Mouse (Mus musculus) left cerebral cortex, postnatal 10 days (tissue): ENCODE results near the gene Ablim1. TPM values are rescaled to one million over a fixed set of nuclear protein-coding genes. Genes with fewer than 3 reads are reported as not detected.

Experiments used
- DNase-seq, 2 experiments: peaks; one replicate each; pipeline ENCODE4 v3.0.0; 2021 to 2022; ENCODE audit warnings: low spot score in 2 of 2, mixed read lengths in 1 of 2; ENCODE audit errors: extremely low spot score in 1 of 2
- intact Hi-C: fragments of 180-260 bp; cut with DNase I; formaldehyde crosslinking; loops from one replicate; pipeline ENCODE4 v1.15.1; 2025
- total RNA-seq, 2 experiments: library from RNA; stranded (reverse); gene quantifications; 2 replicates each; pipeline ENCODE4 v1.2.3; 2021

Ablim1 gene
- total RNA-seq, 2 experiments from 2014 or later: 126 to 136 TPM

DNA sequence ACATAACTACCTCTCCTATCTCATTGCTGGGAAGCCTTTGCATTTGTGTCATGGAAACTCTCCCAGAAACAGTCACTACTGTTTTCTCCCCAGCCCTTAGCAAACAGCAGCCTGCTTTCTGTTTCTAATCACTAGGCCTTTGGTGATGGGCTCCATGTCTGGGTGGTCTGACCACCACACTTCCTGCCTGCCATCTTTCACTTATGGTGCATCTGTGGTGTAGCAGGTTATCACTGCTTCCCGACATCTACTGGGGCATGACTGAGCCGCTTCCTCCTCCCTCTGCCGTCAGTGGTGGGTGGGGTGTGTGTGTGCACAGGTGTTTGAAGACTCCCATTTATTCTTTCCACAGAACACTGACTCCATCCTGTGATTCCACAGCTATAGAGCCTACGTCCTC, 183.4 kb downstream of the Ablim1 start:
- no peak for DNase-seq
- intact Hi-C loops: loop anchor here (10.0 kb wide), 1 partner anchor 513 kb away; no protein-coding TSS in a partner anchor

DNA sequence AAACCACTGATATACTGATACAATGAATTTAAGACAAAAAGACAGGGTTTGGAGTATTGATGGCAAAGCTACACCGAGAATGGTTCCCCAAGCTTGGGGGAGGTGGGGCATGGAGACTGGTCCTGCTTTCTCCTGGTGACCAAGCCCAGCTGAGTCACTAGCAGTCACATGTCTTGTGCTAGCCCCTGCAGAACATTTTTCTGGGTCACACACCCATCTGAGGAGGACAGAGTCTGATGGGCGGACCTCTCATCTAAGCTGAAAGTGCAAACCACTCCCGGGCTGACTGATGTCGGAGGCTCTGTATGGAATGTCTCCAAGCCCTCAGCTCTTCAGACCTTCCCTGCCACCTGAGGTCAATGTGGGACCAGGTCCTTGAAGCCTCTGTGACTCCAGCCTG, 184.1 kb downstream of the Ablim1 start:
- no peak for DNase-seq
- intact Hi-C loops: loop anchor here (10.0 kb wide), 1 partner anchor 514 kb away; no protein-coding TSS in a partner anchor

DNA sequence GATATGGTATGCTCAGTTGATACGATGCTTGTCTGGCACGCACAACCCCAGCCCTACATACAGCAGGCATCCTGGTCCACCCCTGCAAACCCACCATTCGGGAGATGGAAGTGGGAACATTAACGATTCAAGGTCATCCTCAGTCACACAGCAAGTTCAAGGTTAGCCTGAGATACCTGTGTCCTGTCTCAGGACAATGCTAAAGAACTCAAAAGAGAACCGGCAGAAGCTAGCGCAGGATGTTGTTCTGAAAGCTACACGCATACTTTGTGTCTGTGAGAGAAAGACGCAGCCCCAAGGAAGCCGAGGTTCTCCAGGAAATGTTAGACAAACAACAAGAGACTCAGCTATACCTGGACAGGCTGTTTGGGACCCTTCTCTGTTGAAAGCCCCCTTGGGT, 185.0 kb downstream of the Ablim1 start:
- intact Hi-C loops: loop anchor here (10.0 kb wide), 1 partner anchor 515 kb away; no protein-coding TSS in a partner anchor

DNA sequence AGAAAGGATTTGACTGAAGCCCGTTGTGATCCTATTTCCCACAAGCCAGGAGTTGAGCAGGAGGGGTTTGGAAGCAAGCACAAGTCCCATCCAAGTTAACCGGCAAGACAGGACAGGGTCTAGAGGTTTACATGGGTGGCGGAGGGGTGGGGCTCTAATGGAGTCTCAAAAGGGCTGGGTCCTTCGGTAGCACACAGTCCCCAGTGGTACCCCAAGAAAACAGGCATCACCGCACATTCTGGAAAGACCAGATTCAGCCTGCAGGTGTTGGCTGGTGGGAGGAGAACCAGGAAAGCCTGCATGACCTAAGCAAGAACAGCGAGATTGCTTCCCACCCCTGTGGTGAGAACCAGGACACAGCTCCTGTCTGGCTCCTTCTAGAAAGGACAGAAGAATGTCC, 186.7 kb downstream of the Ablim1 start:
- DNase-seq: no peak
- intact Hi-C loops: no loop called here

More for the DNA sequence above, 185.0 kb downstream of the Ablim1 start:
- DNase-seq: no peak

DNA sequence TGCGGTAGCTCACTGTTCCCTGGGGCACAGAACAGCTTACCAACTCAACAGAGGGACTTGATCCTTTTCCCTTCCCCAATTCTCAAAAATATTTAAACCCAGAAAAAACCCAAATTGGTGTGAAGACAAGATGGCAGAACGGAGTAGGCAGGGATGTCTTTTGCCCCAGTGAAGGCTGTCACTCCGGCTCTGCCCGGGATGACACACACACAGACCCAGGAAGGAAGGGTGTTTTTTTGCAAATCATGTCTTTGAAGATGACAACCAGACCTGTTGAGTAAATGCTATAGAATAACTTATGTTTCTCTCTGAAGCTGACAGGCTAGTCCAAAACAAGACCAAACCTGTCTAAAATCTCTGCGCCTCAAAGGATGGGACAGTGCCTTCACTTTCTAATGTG, 187.2 kb downstream of the Ablim1 start:
- no peak for DNase-seq
- intact Hi-C loops: no loop called here

DNA sequence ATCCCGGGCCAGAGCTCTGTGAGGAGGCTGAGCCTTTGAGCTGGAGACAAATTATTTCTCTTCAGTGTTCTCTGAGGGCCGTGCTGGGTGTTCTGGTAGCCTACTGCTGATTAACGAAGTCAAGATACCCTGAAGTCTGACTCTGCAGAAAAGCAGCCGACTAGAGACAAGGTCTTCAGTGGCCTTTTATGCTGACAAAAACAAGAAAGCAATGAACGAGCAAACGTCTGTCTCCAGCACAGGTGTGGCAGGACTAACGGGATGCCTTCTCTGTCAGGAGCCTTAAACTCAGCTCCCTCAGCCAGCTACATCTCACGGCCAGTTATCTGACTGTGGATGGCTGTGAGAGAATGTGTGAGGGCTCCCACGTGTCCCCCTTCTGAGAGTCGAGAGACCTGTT, 187.8 kb downstream of the Ablim1 start:
- no peak for DNase-seq
- intact Hi-C loops: no loop called here

DNA sequence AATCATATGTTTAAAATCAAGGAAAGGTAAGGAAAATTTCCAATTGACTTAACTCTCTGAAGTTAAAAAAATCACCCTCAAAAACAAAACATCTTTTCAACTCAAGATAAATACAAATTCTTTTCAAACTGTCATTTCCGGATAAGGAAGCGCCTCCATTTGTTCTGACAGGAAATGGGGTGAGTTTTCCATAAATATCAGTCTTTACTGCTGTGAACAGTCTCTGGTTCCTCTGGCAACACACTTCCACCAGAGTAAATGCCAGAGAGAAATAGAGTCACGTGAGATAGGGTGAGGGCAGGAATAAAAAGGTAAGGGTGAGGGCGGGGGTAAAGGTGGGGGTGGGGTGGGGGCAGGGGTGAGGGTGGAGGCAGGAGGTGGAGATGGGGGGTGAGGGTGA, 189.8 kb downstream of the Ablim1 start:
- no peak for DNase-seq
- intact Hi-C loops: no loop called here

DNA sequence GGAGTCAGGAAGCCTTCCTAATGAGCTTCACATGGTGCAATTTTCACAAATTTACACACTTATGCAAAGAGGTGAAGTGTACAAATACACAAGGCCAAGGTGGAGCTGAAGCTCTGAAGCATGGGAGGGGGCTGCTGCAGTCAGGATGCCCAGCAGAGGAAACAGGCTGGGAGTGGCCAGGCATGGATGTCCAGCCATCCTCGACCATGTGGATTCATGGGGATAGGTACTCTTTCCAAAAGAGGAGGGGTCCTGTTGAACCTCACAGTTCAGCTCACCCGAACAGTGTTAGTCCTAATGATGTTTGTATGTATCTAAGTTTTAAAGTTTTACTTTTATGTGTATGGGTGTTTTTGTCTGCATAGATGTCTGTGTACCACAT, 190.6 kb downstream of the Ablim1 start:
- no peak for DNase-seq
- intact Hi-C loops: no loop called here

DNA sequence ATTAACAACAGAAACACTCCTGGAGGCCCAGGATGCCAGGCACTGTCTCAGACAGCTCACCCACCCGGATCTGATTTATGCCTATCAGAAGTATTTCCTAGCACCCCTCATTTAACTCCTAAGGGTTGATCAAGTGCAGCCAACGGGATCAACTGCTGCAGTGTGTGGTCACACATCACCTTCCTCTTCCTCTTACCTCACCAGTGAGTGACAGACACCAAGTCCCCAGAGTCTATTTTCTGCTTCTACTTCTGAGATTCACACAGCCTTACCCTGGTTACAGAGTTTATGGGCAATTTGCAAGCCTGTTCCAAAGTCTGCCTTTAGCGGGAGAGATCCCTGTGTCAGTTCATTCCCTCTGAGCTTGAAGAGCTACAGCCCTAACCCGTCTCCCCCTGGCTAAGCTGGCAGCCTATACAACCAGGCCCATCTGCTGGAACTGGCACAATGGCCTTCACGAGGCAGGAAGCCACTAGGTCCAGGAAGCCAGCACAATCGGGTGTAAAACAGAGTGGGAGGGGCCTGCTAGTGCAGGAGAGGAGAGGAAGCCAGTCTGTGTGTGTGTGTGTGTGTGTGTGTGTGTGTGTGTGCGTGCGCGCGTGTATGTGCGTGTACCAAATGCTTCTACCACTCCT, 191.1 kb downstream of the Ablim1 start:
- DNase-seq: peak in 1 of 2 experiments; percentile 82
- intact Hi-C loops: no loop called here

DNA sequence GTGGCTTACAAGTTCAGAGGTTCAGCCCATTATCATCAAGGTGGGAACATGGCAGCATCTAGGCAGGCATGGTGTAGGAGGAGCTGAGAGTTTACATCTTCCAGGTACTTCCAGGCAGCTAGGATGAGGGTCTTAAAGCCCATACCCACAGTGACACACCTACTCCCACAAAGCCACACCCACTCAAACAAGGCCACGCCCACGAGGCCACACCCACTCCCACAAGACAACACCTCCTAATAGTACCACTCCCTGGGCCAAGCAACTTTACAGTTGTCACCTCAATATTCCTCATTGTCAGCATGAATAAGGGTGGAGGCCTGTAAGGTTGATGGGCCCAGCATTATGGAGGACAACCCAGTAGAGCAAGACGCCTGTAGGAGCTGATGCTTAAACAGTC, 192.5 kb downstream of the Ablim1 start:
- DNase-seq: no peak
- intact Hi-C loops: no loop called here

DNA sequence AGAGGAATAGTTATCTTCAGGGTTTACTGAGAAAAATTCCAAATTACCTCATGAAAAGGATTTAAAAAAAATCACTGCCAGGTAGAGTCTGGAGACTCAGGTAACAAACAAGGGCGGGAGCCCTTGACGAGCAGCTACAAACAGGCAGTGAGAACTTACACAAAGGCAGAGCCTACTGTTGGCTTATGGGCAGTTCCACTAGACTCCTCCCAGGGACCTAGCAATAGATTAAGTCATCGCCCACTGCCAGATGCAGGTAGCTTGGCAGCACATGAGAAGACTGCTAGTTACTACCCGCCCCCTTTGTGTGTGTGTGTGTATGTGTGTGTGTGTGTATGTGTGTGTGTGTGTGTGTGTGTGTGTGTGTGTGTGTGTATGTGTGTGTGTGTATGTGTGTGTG, 193.7 kb downstream of the Ablim1 start:
- no peak for DNase-seq
- intact Hi-C loops: no loop called here

DNA sequence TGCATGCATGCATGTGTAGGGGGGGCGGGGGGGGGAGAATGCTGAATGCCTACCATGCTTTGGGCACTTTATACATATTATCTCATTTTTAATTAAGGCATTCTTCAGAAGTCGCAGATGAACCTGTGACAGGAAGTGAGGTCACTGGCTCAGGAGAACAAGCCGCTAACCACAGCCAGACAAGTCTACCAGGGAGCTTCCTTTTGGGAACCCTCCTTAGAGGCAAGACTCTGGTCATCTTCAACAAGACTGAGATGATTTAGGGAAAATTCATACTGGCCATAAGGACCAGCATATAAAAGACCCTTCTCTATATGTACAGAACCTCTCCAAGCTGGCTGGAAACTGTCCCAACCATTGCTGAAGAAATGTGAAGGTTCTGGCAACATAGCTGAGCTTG, 195.1 kb downstream of the Ablim1 start:
- intact Hi-C loops: no loop called here
- no peak for DNase-seq

DNA sequence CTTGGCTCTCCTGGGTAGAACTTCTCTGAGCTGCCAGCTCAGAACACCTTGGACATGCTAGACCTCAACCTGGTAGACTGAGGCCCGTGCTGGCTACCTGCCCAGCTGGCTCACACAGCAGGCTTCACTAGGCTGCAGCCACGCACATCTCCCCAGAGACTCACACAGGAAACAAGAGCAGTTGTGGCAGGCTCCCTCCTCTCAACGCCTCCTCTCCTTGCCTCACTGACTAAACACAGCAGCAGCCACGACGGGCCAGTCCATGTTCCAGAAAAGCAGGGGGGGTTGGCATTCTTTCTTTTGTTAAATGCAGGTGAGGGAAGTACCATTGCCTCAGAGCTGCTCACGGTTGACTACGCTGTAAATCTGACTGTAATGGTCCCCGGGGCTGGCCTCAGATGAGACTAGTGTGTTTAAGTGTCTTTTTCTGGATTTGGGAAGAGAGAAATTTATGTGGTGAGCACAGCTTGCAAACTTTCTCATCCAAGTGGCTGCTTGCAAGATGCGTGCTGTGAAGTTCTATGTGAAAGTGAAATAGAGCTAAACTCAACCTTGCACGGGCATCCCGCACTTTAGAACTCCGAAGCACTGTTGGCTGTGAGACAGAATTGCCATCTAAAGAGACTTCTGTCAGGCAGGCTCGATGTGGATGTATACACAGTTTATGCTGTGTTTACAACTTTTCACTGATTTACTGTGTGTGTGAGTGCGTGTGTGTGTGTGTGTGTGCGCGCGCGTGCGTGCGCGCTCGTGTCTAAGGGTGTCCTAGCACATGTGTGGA, 195.7 kb downstream of the Ablim1 start:
- peak; percentile 72 to 85 for DNase-seq
- intact Hi-C loops: no loop called here

DNA sequence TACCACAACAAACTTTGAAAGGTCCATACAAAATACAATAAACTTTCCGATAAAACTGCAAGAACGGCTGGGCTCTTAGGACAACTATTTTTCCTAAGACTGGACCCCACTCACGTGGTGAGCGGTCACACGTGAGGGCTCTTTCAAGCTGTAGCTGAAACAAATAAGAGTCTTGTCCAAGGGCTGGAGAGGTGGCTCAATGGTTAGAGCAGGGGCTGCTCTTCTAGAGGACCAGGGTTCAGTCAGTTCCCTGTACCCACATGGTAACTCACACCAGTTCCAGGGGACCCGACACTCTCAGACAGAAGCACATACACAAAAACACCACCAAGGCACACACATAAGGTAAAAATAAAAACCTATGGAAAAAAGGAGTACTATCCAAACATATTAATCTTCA, 197.0 kb downstream of the Ablim1 start:
- no peak for DNase-seq
- intact Hi-C loops: no loop called here

DNA sequence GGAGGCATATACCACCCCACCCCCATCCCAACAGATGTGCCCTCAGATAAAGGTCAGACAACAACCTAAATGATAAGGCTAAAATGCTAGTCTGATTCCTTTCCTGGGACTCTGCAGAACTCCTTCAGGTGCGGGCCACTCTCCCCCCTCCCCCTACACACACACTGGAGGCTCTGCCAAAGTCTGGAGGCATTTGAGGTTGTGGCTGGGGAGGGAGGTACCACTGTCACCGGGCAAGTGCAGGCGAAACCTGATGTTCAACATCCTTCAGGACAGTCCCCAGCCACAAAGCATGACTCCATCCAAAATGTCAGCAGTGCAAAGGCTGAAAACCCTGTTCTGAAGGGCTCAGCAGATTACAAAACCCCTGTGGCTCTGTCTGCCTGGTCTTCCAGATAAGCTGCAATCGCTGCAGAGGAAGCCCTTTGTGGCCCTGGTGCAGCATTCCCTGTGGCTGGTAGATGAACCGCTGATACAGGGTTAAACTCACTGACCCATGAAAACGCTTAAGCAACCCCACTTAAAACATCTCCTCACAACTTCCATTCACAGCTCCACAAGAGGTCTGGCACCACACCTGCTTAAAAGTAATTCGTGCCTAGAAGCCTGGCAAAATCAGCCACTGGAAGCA, 197.7 kb downstream of the Ablim1 start:
- DNase-seq: no peak
- intact Hi-C loops: no loop called here

DNA sequence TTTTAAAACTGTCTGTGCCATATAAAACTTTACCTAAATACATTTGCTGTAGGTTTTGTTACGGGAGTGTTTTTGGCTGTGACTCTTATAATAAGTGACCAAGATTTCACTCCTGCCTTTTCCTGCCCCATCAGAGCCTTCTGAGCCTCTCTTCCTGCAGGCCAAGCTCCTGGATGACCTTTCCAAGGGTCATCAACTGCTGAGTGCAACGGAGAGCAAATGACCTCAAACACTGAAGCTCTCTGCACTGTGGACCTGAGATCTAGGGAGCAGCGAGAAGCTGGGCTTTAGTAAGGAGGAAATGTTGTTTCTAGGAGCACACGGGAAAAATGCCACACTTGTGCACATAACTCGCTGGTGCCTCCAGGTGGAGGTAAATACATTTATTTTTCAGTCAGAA, 199.0 kb downstream of the Ablim1 start:
- DNase-seq: no peak
- intact Hi-C loops: no loop called here

DNA sequence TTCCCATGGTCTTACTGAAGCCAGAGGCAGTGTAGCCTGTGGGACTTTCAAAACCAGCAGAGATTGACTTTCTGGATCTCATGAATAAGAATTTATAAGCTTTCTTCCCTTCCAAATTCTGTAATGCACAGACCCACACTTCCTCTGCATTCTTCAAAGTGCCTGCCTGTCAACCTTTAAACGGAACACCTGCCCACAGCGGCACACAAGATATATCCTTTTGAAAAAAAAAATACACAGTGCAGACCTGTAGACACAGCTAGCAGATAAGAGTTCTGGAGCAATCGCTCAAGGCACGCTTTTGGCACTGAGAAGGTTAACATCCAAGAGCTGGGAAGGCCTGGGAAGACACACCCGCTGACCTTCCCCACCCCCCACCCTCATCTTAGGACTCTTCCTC, 199.8 kb downstream of the Ablim1 start:
- intact Hi-C loops: no loop called here
- DNase-seq: no peak

DNA sequence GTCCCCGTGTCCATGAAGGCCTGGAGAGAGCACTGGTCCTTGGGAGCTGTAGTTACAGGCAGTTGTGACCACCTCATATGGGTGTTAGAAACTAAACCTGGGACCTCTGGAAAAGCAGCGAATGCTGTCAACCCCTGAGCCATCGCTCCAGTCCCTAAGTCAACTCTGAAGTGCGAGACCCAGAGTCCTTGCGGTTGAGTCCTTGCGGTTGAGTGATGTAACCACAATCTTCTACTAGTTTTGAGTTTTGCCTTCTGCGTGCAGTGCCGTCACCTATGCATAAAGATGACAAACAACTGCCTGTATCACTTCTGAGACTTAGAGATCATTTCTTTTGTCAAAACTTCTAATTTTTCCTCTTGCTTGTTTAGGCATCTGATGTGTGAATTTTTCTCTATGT, 200.7 kb downstream of the Ablim1 start:
- no peak for DNase-seq
- intact Hi-C loops: no loop called here

DNA sequence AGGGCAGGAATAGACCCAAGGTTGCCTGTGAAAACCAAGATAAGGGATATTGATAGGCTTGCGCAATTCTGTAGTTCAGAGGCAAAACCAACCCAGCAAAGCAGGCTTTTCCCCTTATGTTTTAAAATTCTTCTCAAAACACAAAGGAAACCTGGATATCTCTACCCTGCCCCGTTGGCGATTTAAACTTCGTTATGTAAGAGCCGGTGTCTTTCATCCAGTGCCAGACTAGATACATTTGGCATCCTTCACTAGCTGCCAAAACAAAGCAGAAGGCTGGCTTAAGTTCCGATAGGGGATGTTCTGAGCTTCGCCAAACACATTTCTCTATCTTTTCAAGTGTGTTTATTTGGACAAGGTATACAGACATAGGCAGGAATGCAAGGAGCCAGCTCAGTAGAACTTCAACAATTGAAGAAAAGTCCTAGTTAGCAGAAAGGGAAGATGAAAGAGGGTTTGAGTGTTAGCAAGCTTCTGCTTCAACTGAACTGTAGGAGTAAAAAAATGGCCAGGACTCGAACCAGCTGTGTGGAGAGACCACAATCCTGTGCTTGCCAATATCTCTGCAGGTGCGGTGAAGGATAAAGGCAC, 201.8 kb downstream of the Ablim1 start:
- intact Hi-C loops: no loop called here
- DNase-seq: no peak
